Mouse (Mus musculus): Measurements from ENCODE around the gene Phrf1.

- no peak for TF ChIP-seq CTCF (IDR thresholded peaks at IDR 0.05)
- TF ChIP-seq EP300 (IDR thresholded peaks at IDR 0.05), result no peak
Measured at GRCm38 (mm10) chr7:141205504-141205903, 23.1 kb upstream of the Phrf1 start.
